22 mouse cellular contexts compared by ENCODE assay signal in the genomic region with DNA sequence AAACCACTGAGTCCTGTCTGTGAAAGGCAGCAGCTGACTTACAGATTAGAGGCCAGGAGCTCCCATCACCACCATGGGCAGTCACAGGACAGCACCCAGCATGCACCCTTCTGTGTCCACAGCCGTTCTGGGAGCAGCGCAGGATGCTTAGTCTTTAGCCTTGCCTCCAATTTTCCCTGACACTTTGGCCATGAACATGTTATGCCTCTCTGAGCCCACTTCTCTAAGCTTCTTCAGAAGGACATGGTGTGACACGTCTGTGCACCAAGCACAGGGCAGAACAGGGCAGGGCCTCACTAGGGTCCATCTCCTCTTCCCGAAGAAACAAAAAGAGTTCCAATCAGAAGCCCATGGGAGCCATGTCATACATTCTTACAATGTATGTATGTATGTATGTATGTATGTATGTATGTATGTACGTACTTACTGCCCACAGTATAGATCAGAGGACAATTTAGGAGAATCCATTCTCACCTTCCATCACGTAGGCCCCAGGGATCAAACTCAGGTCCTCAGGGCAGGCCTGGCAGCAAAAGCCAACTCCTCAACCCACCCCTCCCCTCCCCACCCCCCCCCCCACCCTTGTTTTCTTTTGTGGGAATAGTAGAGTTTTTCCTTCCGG. TPM values are rescaled to one million over a fixed set of nuclear protein-coding genes. Genes with fewer than 3 reads are reported as not detected.
DNase-seq lines count a peak whose midpoint lies in the region; ATAC-seq and TF ChIP-seq lines count a peak whose summit lies in the region.
"Had no signal": no experiment of that assay in that cellular context is flagged by ENCODE, and none has a peak within 500 bp of the region (broad histone marks: within the 10 kb centered on the region; RNA-seq: fewer than 3 reads in every experiment).

No protein-coding gene starts in this region.

- 78% methylated on average over 7 of the region's 7 CpGs for WGBS in heart, embryonic 10.5 days
- WGBS in limb, embryonic 13.5 days, result 78% methylated on average over 7 of the region's 7 CpGs
- WGBS in limb, embryonic 10.5 days, result 89% methylated on average over 7 of the region's 7 CpGs
- WGBS in intestine, embryonic 15.5 days, result 86% methylated on average over 7 of the region's 7 CpGs
- 81% methylated on average over 7 of the region's 7 CpGs for WGBS in stomach, embryonic 14.5 days
- WGBS in cerebellum, adult 2 months, result 87% methylated on average over 7 of the region's 7 CpGs

- DNase-seq in heart, embryonic 10.5 days (ENCODE audit: low spot score), result no peak
- DNase-seq in heart, postnatal 25 days (ENCODE audit: low spot score), result no peak
- DNase-seq in limb, embryonic 10.5 days (ENCODE audit: low spot score), result no peak
- DNase-seq in cerebellum, adult 2 months, result no peak
- DNase-seq: cerebellum, adult 8-10 months; forebrain, postnatal 0 days; kidney, adult 8-10 months; kidney, postnatal 14 days; lung, postnatal 14 days; thymus, postnatal 25 days had no signal

- no peak overlapping the region for H3K4me2 ChIP-seq in limb, embryonic 13.5 days (replicated peaks)
- H3K4me2 ChIP-seq in intestine, embryonic 15.5 days (replicated peaks), result no peak overlapping the region
- H3K4me2 ChIP-seq in stomach, embryonic 14.5 days (replicated peaks; ENCODE audit: low read depth, low read length), result no peak overlapping the region
- H3K4me2 ChIP-seq: embryonic facial prominence, embryonic 12.5 days; heart, embryonic 15.5 days had no signal

- H3K4me3 ChIP-seq in heart, embryonic 10.5 days, result no peak overlapping the region
- no peak overlapping the region for H3K4me3 ChIP-seq in limb, embryonic 13.5 days
- H3K4me3 ChIP-seq in limb, embryonic 10.5 days, result no peak overlapping the region
- H3K4me3 ChIP-seq in intestine, embryonic 15.5 days (replicated peaks), result no peak overlapping the region
- no peak overlapping the region for H3K4me3 ChIP-seq in stomach, embryonic 14.5 days (ENCODE audit: low read depth, low read length)
- no peak overlapping the region for H3K4me3 ChIP-seq in cerebellum, adult 2 months (replicated peaks; ENCODE audit: insufficient read depth, low read depth, low read length)
- H3K4me3 ChIP-seq: embryonic facial prominence, embryonic 12.5 days; erythroblast, embryonic 14.5 days; heart, embryonic 15.5 days; megakaryocyte, embryonic 14.5 days had no signal

- no peak overlapping the region for H3K9ac ChIP-seq in limb, embryonic 13.5 days
- H3K9ac ChIP-seq in intestine, embryonic 15.5 days, result no peak overlapping the region
- H3K9ac ChIP-seq in stomach, embryonic 14.5 days (replicated peaks; ENCODE audit: low read depth, low read length), result no peak overlapping the region
- H3K9ac ChIP-seq: embryonic facial prominence, embryonic 12.5 days; forebrain, postnatal 0 days; heart, embryonic 15.5 days had no signal

- H3K27ac ChIP-seq in heart, embryonic 10.5 days, result peak overlapping the region; percentile 77
- no peak overlapping the region for H3K27ac ChIP-seq in limb, embryonic 13.5 days
- H3K27ac ChIP-seq in limb, embryonic 10.5 days, result no peak overlapping the region
- 0 out of 2 replicates have a peak overlapping the region, but pooled peaks have one; percentile 4 for H3K27ac ChIP-seq in intestine, embryonic 15.5 days
- H3K27ac ChIP-seq in stomach, embryonic 14.5 days (ENCODE audit: low read length), result peak overlapping the region; percentile 29; the same call in 1 of the 2 replicates
- no peak overlapping the region for H3K27ac ChIP-seq in cerebellum, adult 2 months (ENCODE audit: insufficient read depth, low read length)
- H3K27ac ChIP-seq: embryonic facial prominence, embryonic 12.5 days; heart, embryonic 15.5 days had no signal

- no peak for TF ChIP-seq CTCF in cerebellum, adult 2 months (IDR thresholded peaks at IDR 0.05; ENCODE audit: borderline replicate concordance, insufficient read depth, low read depth, low read length)

- H3K27me3 ChIP-seq in heart, embryonic 10.5 days (ENCODE audit: insufficient read depth, poor library complexity, severe bottlenecking), result no peaks in the 10 kb centered on the region
- H3K27me3 ChIP-seq in limb, embryonic 13.5 days, result no peaks in the 10 kb centered on the region
- no peaks in the 10 kb centered on the region for H3K27me3 ChIP-seq in limb, embryonic 10.5 days (ENCODE audit: low read depth, poor library complexity, severe bottlenecking)
- H3K27me3 ChIP-seq in intestine, embryonic 15.5 days (replicated peaks), result no peaks in the 10 kb centered on the region
- H3K27me3 ChIP-seq in stomach, embryonic 14.5 days (ENCODE audit: control insufficient read depth, insufficient read depth, low read length), result no peaks in the 10 kb centered on the region
- no peaks in the 10 kb centered on the region for H3K27me3 ChIP-seq in cerebellum, adult 2 months (ENCODE audit: control insufficient read depth, insufficient read depth, low read length)
- H3K27me3 ChIP-seq: embryonic facial prominence, embryonic 12.5 days; heart, embryonic 15.5 days; megakaryocyte, embryonic 14.5 days had no signal

- intact Hi-C loops in heart, postnatal 25 days (cut with DNase I), result loop anchor here (2.0 kb wide), 1 partner anchor 86 kb away; no protein-coding TSS in a partner anchor

- no peak for TF ChIP-seq POLR2A in cerebellum, adult 2 months (IDR thresholded peaks at IDR 0.05; ENCODE audit: borderline replicate concordance, insufficient read depth, low read length)

- peaks cover 42% of the 10 kb centered on the region for H3K4me1 ChIP-seq in heart, embryonic 10.5 days
- H3K4me1 ChIP-seq in limb, embryonic 13.5 days, result peaks cover 5% of the 10 kb centered on the region
- H3K4me1 ChIP-seq in limb, embryonic 10.5 days, result no peaks in the 10 kb centered on the region
- no peaks in the 10 kb centered on the region for H3K4me1 ChIP-seq in intestine, embryonic 15.5 days (replicated peaks)
- no peaks in the 10 kb centered on the region for H3K4me1 ChIP-seq in stomach, embryonic 14.5 days (ENCODE audit: control insufficient read depth, insufficient read depth, low read length)
- H3K4me1 ChIP-seq in cerebellum, adult 2 months (ENCODE audit: control insufficient read depth, insufficient read depth, low read length), result no peaks in the 10 kb centered on the region
- H3K4me1 ChIP-seq: embryonic facial prominence, embryonic 12.5 days had no signal

- ATAC-seq in limb, embryonic 13.5 days (ENCODE audit: low FRiP score, low read depth), result peak; percentile 36; the same call in 1 of the 2 replicates
- peak; percentile 54 for ATAC-seq in intestine, embryonic 15.5 days
- no peak for ATAC-seq in stomach, embryonic 14.5 days (ENCODE audit: insufficient number of reproducible peaks, insufficient read depth, low FRiP score, low read depth)
- ATAC-seq: forebrain, postnatal 0 days; hindbrain, embryonic 16.5 days had no signal

- peaks cover 36% of the 10 kb centered on the region for H3K36me3 ChIP-seq in heart, embryonic 10.5 days
- no peaks in the 10 kb centered on the region for H3K36me3 ChIP-seq in limb, embryonic 13.5 days
- H3K36me3 ChIP-seq in limb, embryonic 10.5 days, result no peaks in the 10 kb centered on the region
- H3K36me3 ChIP-seq in intestine, embryonic 15.5 days, result no peaks in the 10 kb centered on the region; the same call in 1 of the 2 replicates
- H3K36me3 ChIP-seq in stomach, embryonic 14.5 days (ENCODE audit: control insufficient read depth, insufficient read depth, low read length), result 0 out of 2 replicates have a peak, but pooled peaks cover 3% of the 10 kb centered on the region
- H3K36me3 ChIP-seq: embryonic facial prominence, embryonic 12.5 days had no signal

- H3K9me3 ChIP-seq in heart, embryonic 10.5 days, result no peaks in the 10 kb centered on the region
- no peaks in the 10 kb centered on the region for H3K9me3 ChIP-seq in limb, embryonic 13.5 days
- no peaks in the 10 kb centered on the region for H3K9me3 ChIP-seq in limb, embryonic 10.5 days (replicated peaks)
- no peaks in the 10 kb centered on the region for H3K9me3 ChIP-seq in intestine, embryonic 15.5 days
- H3K9me3 ChIP-seq in stomach, embryonic 14.5 days (ENCODE audit: control insufficient read depth, low read depth, low read length), result no peaks in the 10 kb centered on the region
- H3K9me3 ChIP-seq: embryonic facial prominence, embryonic 12.5 days; heart, embryonic 15.5 days; megakaryocyte, embryonic 14.5 days had no signal

RNA-seq across cellular contexts. Expression of a gene that starts 24.9 kb away (rescaled TPM):
- polyA plus RNA-seq in heart, embryonic 10.5 days (2016; fragmentation: Nextera tagmentation; extraction: Ambion mirVana), result 262 and 337 TPM in 2 replicates
- total RNA-seq in heart, postnatal 25 days (2021), result 100 to 1,000 TPM; 152 to 164 TPM
- 112 and 125 TPM in 2 replicates for polyA plus RNA-seq in limb, embryonic 13.5 days (2015; fragmentation: Nextera tagmentation; extraction: Ambion mirVana)
- 63.2 and 63.7 TPM in 2 replicates for polyA plus RNA-seq in limb, embryonic 10.5 days (2016; fragmentation: Nextera tagmentation; extraction: Ambion mirVana)
- polyA plus RNA-seq in intestine, embryonic 15.5 days (2015; fragmentation: Nextera tagmentation; extraction: Ambion mirVana), result 195 and 211 TPM in 2 replicates
- polyA plus RNA-seq in stomach, embryonic 14.5 days (2014; fragmentation: Nextera tagmentation; extraction: Ambion mirVana), result 213 and 220 TPM in 2 replicates
- polyA plus RNA-seq in cerebellum, adult 2 months (2012; rRNA removed), result 20.1 and 23.2 TPM in 2 replicates

RNA-seq across cellular contexts. Expression of a gene that starts 59.6 kb away (rescaled TPM):
- polyA plus RNA-seq in heart, embryonic 10.5 days (2016; fragmentation: Nextera tagmentation; extraction: Ambion mirVana), result 0.98 TPM in 1 of 2 replicates, not detected in the other
- under 1 TPM; 0.13 to 0.25 TPM for total RNA-seq in heart, postnatal 25 days (2021)
- polyA plus RNA-seq in limb, embryonic 13.5 days (2015; fragmentation: Nextera tagmentation; extraction: Ambion mirVana), result not detected in 2 replicates
- polyA plus RNA-seq in limb, embryonic 10.5 days (2016; fragmentation: Nextera tagmentation; extraction: Ambion mirVana), result not detected in 2 replicates
- 3.4 and 4.0 TPM in 2 replicates for polyA plus RNA-seq in intestine, embryonic 15.5 days (2015; fragmentation: Nextera tagmentation; extraction: Ambion mirVana)
- polyA plus RNA-seq in stomach, embryonic 14.5 days (2014; fragmentation: Nextera tagmentation; extraction: Ambion mirVana), result 0.77 and 1.1 TPM in 2 replicates
- not detected in 2 replicates for polyA plus RNA-seq in cerebellum, adult 2 months (2012; rRNA removed)
- total RNA-seq: common myeloid progenitor, adult 5-6 weeks; forebrain, postnatal 0 days; gastrocnemius, adult 18-20 months had no signal
- polyA plus RNA-seq: C2C12; embryonic facial prominence, embryonic 12.5 days; erythroblast, embryonic 14.5 days; forebrain, postnatal 0 days; heart, embryonic 15.5 days; hindbrain, embryonic 16.5 days; neural tube, embryonic 11.5 days had no signal

Comparison
In these comparisons a context has a peak if more than half of its experiments do, and no peak if none do; other contexts are left out.
1. H3K27ac ChIP-seq: peak in heart, embryonic 10.5 days (single experiment), intestine, embryonic 15.5 days (single experiment) and stomach, embryonic 14.5 days (single experiment); none in limb, embryonic 13.5 days (single experiment), limb, embryonic 10.5 days (single experiment) and cerebellum, adult 2 months (single experiment).